Mouse (Mus musculus) kidney, adult 2 months (tissue): ENCODE data around the gene Fosb.

Source experiments
- CTCF ChIP-seq: fragments of 200-500 bp; conservative IDR thresholded peaks from 2 replicates; pipeline ENCODE4 v1.5.1; 2011; ENCODE audit warnings: low read depth, mild to moderate bottlenecking, control low read depth, low read length, moderate library complexity, mixed read lengths; ENCODE audit not compliant: insufficient read depth, insufficient read length
- POLR2A ChIP-seq: fragments of 200-500 bp; IDR thresholded peaks from one replicate; pipeline ENCODE4 v1.6.1; 2011; ENCODE audit warnings: low read depth, low read length, control low read depth

DNA sequence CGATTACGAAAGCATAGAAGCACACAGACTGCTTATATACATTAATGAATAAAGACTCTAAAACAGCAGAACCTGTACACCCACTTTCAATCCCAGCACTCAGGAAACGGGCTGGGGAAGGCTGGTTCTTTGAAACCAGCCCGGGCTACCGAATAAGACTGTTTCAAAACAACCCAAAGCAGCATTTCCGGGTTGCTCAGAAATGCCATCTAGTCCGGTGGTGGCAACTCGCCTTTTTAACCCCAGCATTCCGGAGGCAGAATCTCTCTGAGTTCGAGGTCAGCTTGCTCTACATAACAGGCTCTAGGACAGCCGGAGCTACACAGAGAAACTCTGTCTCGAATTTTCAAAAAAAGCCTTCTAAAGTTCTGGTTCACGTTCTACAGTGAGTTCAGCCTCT, 48.8 kb upstream of the Fosb start:
- no peak for TF ChIP-seq CTCF
- no peak for TF ChIP-seq POLR2A
